Mouse (Mus musculus): Measurements from ENCODE around the gene Eif4g1. TPM values are rescaled to one million over a fixed set of nuclear protein-coding genes. Genes with fewer than 3 reads are reported as not detected.

The Eif4g1 gene
- polyA plus RNA-seq, 2 experiments, result 65.1 to 101 TPM

DNA sequence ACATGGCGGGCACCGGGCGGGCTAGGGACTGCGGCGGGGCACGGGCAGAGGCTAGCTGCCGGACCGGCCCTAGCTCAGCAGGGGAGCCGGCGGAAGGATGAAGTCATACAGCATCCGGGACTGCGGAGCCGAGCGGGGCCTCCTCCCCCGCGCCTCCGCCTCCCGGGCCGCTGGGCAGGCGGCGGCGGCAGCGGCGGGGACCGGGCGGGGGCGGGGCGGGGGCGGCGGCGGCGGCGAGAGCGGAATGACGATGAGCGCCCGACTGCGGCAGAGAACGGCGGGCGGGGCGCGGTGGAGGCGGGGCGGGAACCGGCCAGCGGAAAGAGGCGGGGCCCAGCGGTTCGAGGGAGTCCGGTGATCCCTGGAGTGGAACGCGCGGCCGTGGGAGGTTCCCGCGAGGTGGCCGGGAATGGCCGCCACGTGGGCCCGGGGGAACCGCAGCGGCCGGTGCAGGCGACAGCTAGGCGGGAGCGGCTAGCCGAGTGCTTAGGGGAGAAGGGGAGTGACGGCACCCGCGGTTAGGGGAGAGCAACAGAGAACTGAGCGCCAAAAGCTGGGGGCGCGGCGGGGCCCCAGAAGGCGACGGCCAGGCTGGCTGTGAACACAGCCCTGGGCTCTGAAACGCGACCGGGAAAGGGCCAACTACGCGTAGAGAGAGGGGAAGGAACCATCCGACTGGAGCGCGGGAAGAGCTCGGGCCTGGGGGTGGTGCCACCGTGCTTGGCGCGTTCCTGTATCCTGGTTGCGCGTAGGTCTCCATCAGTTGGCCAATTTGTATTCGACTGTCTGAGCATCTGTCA, 46.7 kb upstream of the Eif4g1 start, which contains the start of gene Camk2n2:
Camk2n2 (minus strand) TSS at position 97 of the 800 bp plus-strand sequence.
- peak within 1 kb of the TSS; percentile 65 to 66 for H3K4me3 ChIP-seq (ENCODE audit: insufficient read depth in 1 of 2, low read depth in 2 of 2, low read length in 2 of 2)
- DNase-seq (ENCODE audit: low read depth in 3 of 3, low spot score in 3 of 3) (peak in 1 of 3 experiments; percentile 12), ATAC-seq (ENCODE audit: insufficient read depth) (peak; percentile 74)
- H3K36me3 ChIP-seq (replicated peaks; ENCODE audit: control insufficient read depth, insufficient read depth, low read depth), result no peaks in the 10 kb centered on the region
- under 1% methylated on average over 91 of the region's 92 CpGs for WGBS (ENCODE audit: insufficient replicate concordance)
- no peaks in the 10 kb centered on the region for H3K9me3 ChIP-seq (ENCODE audit: control insufficient read depth, low read length)
- H3K27ac ChIP-seq, result no peak within 1 kb of the TSS
- H3K4me2 ChIP-seq (ENCODE audit: low read depth), result peak within 1 kb of the TSS; percentile 92
- no peak for TF ChIP-seq EP300 (IDR thresholded peaks at IDR 0.05; ENCODE audit: low read depth)
- no peak for TF ChIP-seq CTCF (IDR thresholded peaks at IDR 0.05; ENCODE audit: low read depth)
- peak within 1 kb of the TSS; percentile 34 for H3K9ac ChIP-seq (replicated peaks)
- H3K4me1 ChIP-seq (replicated peaks; ENCODE audit: control insufficient read depth in 2 of 2, insufficient read depth in 2 of 2, low read length in 1 of 2), result peaks cover 0 to 4% of the 10 kb centered on the region in 2 experiments; a peak in 2 of 4 replicates
- peaks cover 53% of the 10 kb centered on the region for H3K27me3 ChIP-seq (ENCODE audit: control insufficient read depth, insufficient read depth, low read length)

- Histone ChIP-seq H3K9me3 (ENCODE audit: control insufficient read depth, low read length) (no peaks in the 10 kb centered on the region), H3K27me3 (ENCODE audit: control insufficient read depth, insufficient read depth, low read length) (peaks cover 53% of the 10 kb centered on the region), H3K4me2 (ENCODE audit: low read depth) (peak overlapping the region; percentile 92), H3K4me1 (replicated peaks; ENCODE audit: control insufficient read depth in 2 of 2, insufficient read depth in 2 of 2, low read length in 1 of 2) (peaks cover 0 to 4% of the 10 kb centered on the region in 2 experiments; a peak in 2 of 4 replicates), H3K27ac (no peak overlapping the region), H3K9ac (replicated peaks) (no peak overlapping the region), H3K36me3 (replicated peaks; ENCODE audit: control insufficient read depth, insufficient read depth, low read depth) (no peaks in the 10 kb centered on the region), H3K4me3 (ENCODE audit: insufficient read depth in 1 of 2, low read depth in 2 of 2, low read length in 2 of 2) (peak overlapping the region; percentile 65 to 66)
- DNase-seq (ENCODE audit: low read depth in 3 of 3, low spot score in 3 of 3), result peak in 2 of 3 experiments; percentile 38 to 49
- peak; percentile 47; the same call in 1 of the 2 replicates for ATAC-seq (ENCODE audit: insufficient read depth)
- no peak for TF ChIP-seq EP300 (IDR thresholded peaks at IDR 0.05; ENCODE audit: low read depth)
- no peak for TF ChIP-seq CTCF (IDR thresholded peaks at IDR 0.05; ENCODE audit: low read depth)
- under 1% methylated on average over 37 of the region's 37 CpGs for WGBS (ENCODE audit: insufficient replicate concordance)
Measured at GRCm38 (mm10) chr16:20621991-20622685, 46.0 kb upstream of the Eif4g1 start.

DNA sequence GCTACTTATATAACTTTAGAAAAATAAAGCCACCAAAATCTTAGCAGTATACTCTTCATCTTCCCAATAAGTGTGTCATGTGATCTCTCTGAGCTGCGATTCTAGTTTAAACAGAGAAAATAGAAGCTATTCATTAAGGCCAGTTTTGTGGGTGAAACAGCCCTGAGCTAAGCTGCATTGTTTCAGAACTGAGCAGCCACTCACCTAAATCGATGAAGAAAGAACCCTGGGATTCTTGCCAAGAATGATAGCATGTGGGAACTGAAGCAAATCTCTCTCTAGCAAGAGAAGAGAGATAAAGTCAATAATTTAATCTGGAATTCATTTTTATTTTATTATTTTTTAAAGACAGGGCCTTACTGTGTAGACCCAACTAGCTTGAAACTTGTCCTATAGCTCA, 44.9 kb upstream of the Eif4g1 start:
- Histone ChIP-seq H3K9ac (replicated peaks) (no peak overlapping the region), H3K9me3 (ENCODE audit: control insufficient read depth, low read length) (no peaks in the 10 kb centered on the region), H3K4me1 (replicated peaks; ENCODE audit: control insufficient read depth in 2 of 2, insufficient read depth in 2 of 2, low read length in 1 of 2) (peaks cover 0 to 4% of the 10 kb centered on the region in 2 experiments; a peak in 2 of 4 replicates), H3K27me3 (ENCODE audit: control insufficient read depth, insufficient read depth, low read length) (peaks cover 53% of the 10 kb centered on the region), H3K4me3 (ENCODE audit: insufficient read depth in 1 of 2, low read depth in 2 of 2, low read length in 2 of 2) (no peak overlapping the region), H3K4me2 (ENCODE audit: low read depth) (no peak overlapping the region), H3K27ac (no peak overlapping the region), H3K36me3 (replicated peaks; ENCODE audit: control insufficient read depth, insufficient read depth, low read depth) (no peaks in the 10 kb centered on the region)
- 52% methylated on average over 2 of the region's 2 CpGs for WGBS (ENCODE audit: insufficient replicate concordance)
- ATAC-seq (ENCODE audit: insufficient read depth), result no peak
- no peak for TF ChIP-seq CTCF (IDR thresholded peaks at IDR 0.05; ENCODE audit: low read depth)
- no peak for TF ChIP-seq EP300 (IDR thresholded peaks at IDR 0.05; ENCODE audit: low read depth)
- DNase-seq (ENCODE audit: low read depth in 3 of 3, low spot score in 3 of 3), result no peak

DNA sequence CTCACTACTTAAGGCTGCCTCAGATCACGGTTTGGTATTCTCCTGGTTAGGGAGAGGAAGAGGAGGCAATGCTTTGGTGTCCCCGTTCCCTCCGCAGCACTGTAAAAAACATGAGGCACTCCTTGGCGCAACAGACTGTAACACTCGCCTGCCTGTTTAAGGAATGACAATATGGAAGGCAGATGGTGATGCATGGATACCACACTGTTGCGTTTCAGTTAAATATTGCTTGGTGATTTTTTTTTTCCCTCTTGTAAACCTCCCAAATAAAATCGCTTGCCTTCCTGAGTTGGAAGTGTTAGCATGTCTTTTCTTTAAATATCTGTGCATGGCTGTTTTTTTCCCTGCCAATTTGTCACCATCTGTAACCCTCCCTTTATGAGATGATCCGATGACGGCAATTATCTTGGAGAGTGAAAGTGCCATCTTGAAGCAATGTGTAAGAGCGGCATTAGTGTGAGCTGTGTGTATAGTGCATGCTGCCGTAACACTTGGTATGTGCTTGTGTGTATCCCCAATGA, 39.2 kb upstream of the Eif4g1 start:
- Histone ChIP-seq H3K9me3 (ENCODE audit: control insufficient read depth, low read length) (no peaks in the 10 kb centered on the region), H3K4me3 (ENCODE audit: insufficient read depth in 1 of 2, low read depth in 2 of 2, low read length in 2 of 2) (no peak overlapping the region), H3K27ac (no peak overlapping the region), H3K27me3 (ENCODE audit: control insufficient read depth, insufficient read depth, low read length) (peaks cover 27% of the 10 kb centered on the region), H3K36me3 (replicated peaks; ENCODE audit: control insufficient read depth, insufficient read depth, low read depth) (no peaks in the 10 kb centered on the region), H3K9ac (replicated peaks) (no peak overlapping the region), H3K4me1 (replicated peaks; ENCODE audit: control insufficient read depth in 2 of 2, insufficient read depth in 2 of 2, low read length in 1 of 2) (no peaks in the 10 kb centered on the region), H3K4me2 (ENCODE audit: low read depth) (no peak overlapping the region)
- ATAC-seq (ENCODE audit: insufficient read depth) (no peak), DNase-seq (ENCODE audit: low read depth in 3 of 3, low spot score in 3 of 3) (no peak)
- 56% methylated on average over 11 of the region's 11 CpGs for WGBS (ENCODE audit: insufficient replicate concordance)
- TF ChIP-seq EP300 (IDR thresholded peaks at IDR 0.05; ENCODE audit: low read depth), result no peak
- TF ChIP-seq CTCF (IDR thresholded peaks at IDR 0.05; ENCODE audit: low read depth), result no peak

All from liver, embryonic 14.5 days (tissue).